Mouse (Mus musculus): Measurements from ENCODE around the gene Hsfy2. TPM values are rescaled to one million over a fixed set of nuclear protein-coding genes. Genes with fewer than 3 reads are reported as not detected.

Hsfy2 gene
- total RNA-seq (2021) = not detected
- long read RNA-seq, experiment 1 = 0 reads
- long read RNA-seq, experiment 2 = 0 reads

GRCm38 (mm10) chr1:56637335-56637734 is at the start of gene Hsfy2:
Gene Hsfy2, minus strand, starts transcription at chr1:56637435.
- no peak for DNase-seq

GRCm38 (mm10) chr1:56685053-56685557 is 47.9 kb upstream of the Hsfy2 start:
- no peak for DNase-seq

GRCm38 (mm10) chr1:56684512-56684911 is 47.3 kb upstream of the Hsfy2 start:
- DNase-seq = no peak

- no peak for DNase-seq
Observed at GRCm38 (mm10) chr1:56681258-56681657, 44.0 kb upstream of the Hsfy2 start.

- DNase-seq = no peak
Observed at GRCm38 (mm10) chr1:56675253-56675652, 38.0 kb upstream of the Hsfy2 start.

GRCm38 (mm10) chr1:56674601-56675000 is 37.4 kb upstream of the Hsfy2 start:
- DNase-seq = no peak

- DNase-seq = no peak
Observed at GRCm38 (mm10) chr1:56671241-56671945, 34.2 kb upstream of the Hsfy2 start.

GRCm38 (mm10) chr1:56670509-56670908 is 33.3 kb upstream of the Hsfy2 start:
- DNase-seq = no peak

GRCm38 (mm10) chr1:56664606-56665005 is 27.4 kb upstream of the Hsfy2 start:
- DNase-seq = no peak

- peak; percentile 5 for DNase-seq
Observed at GRCm38 (mm10) chr1:56626824-56627223, 10.4 kb downstream of the Hsfy2 start.

- no peak for DNase-seq
Observed at GRCm38 (mm10) chr1:56624304-56624703, 12.9 kb downstream of the Hsfy2 start.

- DNase-seq = no peak
Observed at GRCm38 (mm10) chr1:56612384-56612783, 24.9 kb downstream of the Hsfy2 start.
